In the genomic region with DNA sequence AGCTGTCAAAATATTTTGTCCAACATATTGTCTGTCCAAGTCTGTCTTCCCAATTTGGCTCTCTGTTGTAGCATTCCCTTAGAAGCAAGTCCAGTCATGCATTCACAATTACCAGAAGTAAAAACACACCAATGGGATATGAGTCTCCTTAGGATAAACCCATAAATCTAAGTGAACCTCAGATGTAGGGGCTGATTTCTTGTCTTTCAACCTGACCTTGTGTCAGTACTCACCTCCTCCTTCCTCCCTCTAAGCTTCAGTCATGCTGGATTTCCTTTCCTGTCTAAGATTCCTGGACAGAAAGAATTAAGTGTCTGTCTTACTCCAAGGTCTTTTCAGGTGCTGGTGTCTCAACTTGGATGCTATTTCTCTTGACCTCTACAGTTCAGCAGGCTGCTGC, we compare ENCODE assay signal across 25 mouse cellular contexts. TPM values are rescaled to one million over a fixed set of nuclear protein-coding genes. Genes with fewer than 3 reads are reported as not detected.
DNase-seq lines count a peak whose midpoint lies in the region; ATAC-seq and TF ChIP-seq lines count a peak whose summit lies in the region.
"Had no signal": no experiment of that assay in that cellular context is flagged by ENCODE, and none has a peak within 500 bp of the region (broad histone marks: within the 10 kb centered on the region; RNA-seq: fewer than 3 reads in every experiment).

No protein-coding gene starts in this region.

- no peaks in the 10 kb centered on the region for H3K9me3 ChIP-seq in kidney, embryonic 15.5 days (replicated peaks)
- no peaks in the 10 kb centered on the region for H3K9me3 ChIP-seq in kidney, postnatal 0 days (replicated peaks; ENCODE audit: low read length)
- H3K9me3 ChIP-seq: embryonic facial prominence, embryonic 13.5 days; embryonic facial prominence, embryonic 15.5 days; forebrain, embryonic 13.5 days; forebrain, embryonic 15.5 days had no signal

- H3K4me2 ChIP-seq in kidney, embryonic 15.5 days = no peak overlapping the region
- H3K4me2 ChIP-seq in kidney, postnatal 0 days (ENCODE audit: low read length) = no peak overlapping the region
- H3K4me2 ChIP-seq: embryonic facial prominence, embryonic 13.5 days; embryonic facial prominence, embryonic 15.5 days; forebrain, embryonic 13.5 days; forebrain, embryonic 15.5 days had no signal

- no peak for TF ChIP-seq CTCF in kidney, postnatal 0 days (IDR thresholded peaks at IDR 0.05; ENCODE audit: low read depth)
- no peak for TF ChIP-seq CTCF in embryonic fibroblast, embryonic 13.5 days (IDR thresholded peaks at IDR 0.05; ENCODE audit: borderline replicate concordance, insufficient read depth, low read length)

- no peak overlapping the region for H3K27ac ChIP-seq in kidney, embryonic 15.5 days
- H3K27ac ChIP-seq in kidney, postnatal 0 days = no peak overlapping the region
- peak overlapping the region; percentile 40; the same call in 1 of the 2 replicates for H3K27ac ChIP-seq in embryonic fibroblast, embryonic 13.5 days (ENCODE audit: insufficient read depth, low read length)
- H3K27ac ChIP-seq: embryonic facial prominence, embryonic 13.5 days; embryonic facial prominence, embryonic 15.5 days; forebrain, embryonic 13.5 days; forebrain, embryonic 15.5 days had no signal

- DNase-seq in kidney, postnatal 4 days = no peak
- DNase-seq in kidney, postnatal 0 days (ENCODE audit: low spot score) = peak; percentile 14
- DNase-seq in kidney, postnatal 10 days = no peak
- no peak for DNase-seq in c-Kit-positive CD71-positive TER-119-positive erythroid progenitor cells, embryonic 14.5 days (ENCODE audit: low spot score)
- DNase-seq: adrenal gland, adult 8-10 months; adrenal gland, postnatal 14 days; adrenal gland, postnatal 36 days; cerebellum, adult 11 months; cerebellum, adult 18-20 months; cerebellum, adult 8-10 months; cerebellum, adult 9-11 months; cerebellum, postnatal 36 days; embryo, embryonic 11 days; forebrain, postnatal 0 days had no signal

- ATAC-seq in kidney, embryonic 15.5 days (replicated peaks; ENCODE audit: low FRiP score) = peak; percentile 70
- ATAC-seq in kidney, postnatal 0 days (replicated peaks; ENCODE audit: low FRiP score, low read depth) = no peak
- ATAC-seq: activated CD4-positive, CD25-positive, alpha-beta regulatory T cell, adult 4 months; forebrain, embryonic 13.5 days; forebrain, embryonic 15.5 days; Patski had no signal

- no peak overlapping the region for H3K9ac ChIP-seq in kidney, embryonic 15.5 days
- no peak overlapping the region for H3K9ac ChIP-seq in kidney, postnatal 0 days (ENCODE audit: low read depth, low read length)
- H3K9ac ChIP-seq: embryonic facial prominence, embryonic 13.5 days; embryonic facial prominence, embryonic 15.5 days; forebrain, embryonic 13.5 days; forebrain, embryonic 15.5 days; forebrain, postnatal 0 days had no signal

- TF ChIP-seq POLR2A in embryonic fibroblast, embryonic 13.5 days (IDR thresholded peaks at IDR 0.05; ENCODE audit: low read depth, low read length) = no peak

- H3K4me3 ChIP-seq in kidney, embryonic 15.5 days (replicated peaks) = no peak overlapping the region
- no peak overlapping the region for H3K4me3 ChIP-seq in kidney, postnatal 0 days (replicated peaks; ENCODE audit: low read depth, low read length)
- no peak overlapping the region for H3K4me3 ChIP-seq in embryonic fibroblast, embryonic 13.5 days (ENCODE audit: insufficient read depth, low read length)
- H3K4me3 ChIP-seq: embryonic facial prominence, embryonic 13.5 days; embryonic facial prominence, embryonic 15.5 days; forebrain, embryonic 13.5 days; forebrain, embryonic 15.5 days had no signal

- H3K27me3 ChIP-seq in kidney, embryonic 15.5 days = no peaks in the 10 kb centered on the region
- H3K27me3 ChIP-seq in kidney, postnatal 0 days (ENCODE audit: insufficient read depth, low read length) = no peaks in the 10 kb centered on the region
- H3K27me3 ChIP-seq: embryonic facial prominence, embryonic 13.5 days; embryonic facial prominence, embryonic 15.5 days; forebrain, embryonic 13.5 days; forebrain, embryonic 15.5 days; Patski had no signal

- no peaks in the 10 kb centered on the region for H3K4me1 ChIP-seq in kidney, embryonic 15.5 days
- H3K4me1 ChIP-seq in kidney, postnatal 0 days (replicated peaks; ENCODE audit: insufficient read depth, low read length) = no peaks in the 10 kb centered on the region
- no peaks in the 10 kb centered on the region for H3K4me1 ChIP-seq in embryonic fibroblast, embryonic 13.5 days (ENCODE audit: control insufficient read depth, insufficient read depth, low read length)
- H3K4me1 ChIP-seq: embryonic facial prominence, embryonic 13.5 days; embryonic facial prominence, embryonic 15.5 days; forebrain, embryonic 13.5 days; forebrain, embryonic 15.5 days had no signal

- H3K36me3 ChIP-seq in kidney, embryonic 15.5 days = no peaks in the 10 kb centered on the region
- H3K36me3 ChIP-seq in kidney, postnatal 0 days (ENCODE audit: insufficient read depth, low read length) = no peaks in the 10 kb centered on the region
- H3K36me3 ChIP-seq: embryonic facial prominence, embryonic 13.5 days; embryonic facial prominence, embryonic 15.5 days; forebrain, embryonic 15.5 days had no signal

RNA-seq across cellular contexts. Expression of a gene that starts 57.8 kb away (rescaled TPM):
- not detected in 2 replicates for polyA plus RNA-seq in kidney, embryonic 15.5 days (2015; fragmentation: Nextera tagmentation; extraction: Ambion mirVana)
- polyA plus RNA-seq in kidney, postnatal 0 days (2015; fragmentation: Nextera tagmentation; extraction: Ambion mirVana) = not detected in 2 replicates
- 0.20 TPM in 1 of 2 replicates, not detected in the other for polyA plus RNA-seq in embryonic fibroblast, embryonic 13.5 days (2011; ENCODE audit: insufficient read length, low read depth, missing spikeins)
- polyA plus RNA-seq: activated CD4-positive, CD25-positive, alpha-beta regulatory T cell, adult 4 months; C2C12; embryonic facial prominence, embryonic 11.5 days; embryonic facial prominence, embryonic 13.5 days; embryonic facial prominence, embryonic 15.5 days; forebrain, embryonic 11.5 days; forebrain, embryonic 13.5 days; forebrain, embryonic 15.5 days; forebrain, postnatal 0 days had no signal
